Mouse (Mus musculus) layer of hippocampus, postnatal 25 days (tissue): ENCODE measurements at regions not wholly inside any gene's neighbourhood (a gene's known extent, or its start where the extent isn't known, plus 50 kb on each side); places are given as distances from the start of the nearest gene placed in this dataset.

Experiments
- DNase-seq, 2 experiments: peaks; one replicate each; pipeline ENCODE4 v3.0.0; 2022; ENCODE audit warnings: mixed read lengths in 2 of 2, low spot score in 1 of 2; ENCODE audit errors: extremely low spot score in 1 of 2

DNA sequence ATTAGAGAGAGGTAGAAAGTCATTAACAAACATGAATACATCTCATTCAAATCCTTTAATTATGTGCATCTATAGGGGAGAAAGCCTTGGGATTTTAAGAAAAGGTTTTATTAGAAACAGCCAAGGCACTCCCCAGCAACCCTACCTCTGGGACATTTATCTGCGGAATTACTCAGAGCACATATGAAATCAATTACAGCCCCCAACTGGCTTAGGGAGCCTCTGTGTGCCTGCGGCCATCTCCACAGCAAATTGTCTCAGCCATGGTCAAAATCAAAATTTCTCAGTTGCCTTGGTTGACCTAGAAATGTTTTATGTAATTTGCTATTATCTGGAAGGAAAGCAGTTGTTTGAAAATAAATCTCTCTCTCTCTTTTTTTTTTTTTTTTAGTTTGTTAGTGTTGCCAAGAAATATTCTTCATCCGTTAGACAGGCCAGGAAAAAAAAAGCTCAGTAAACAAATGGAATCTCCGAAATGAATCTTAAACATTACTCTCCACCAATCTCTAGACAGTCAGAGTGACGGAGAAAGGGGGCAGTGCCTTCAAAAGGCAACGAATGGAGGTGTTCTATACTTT lies 110.0 kb upstream of the Lpar1 start:
- no peak for DNase-seq

DNA sequence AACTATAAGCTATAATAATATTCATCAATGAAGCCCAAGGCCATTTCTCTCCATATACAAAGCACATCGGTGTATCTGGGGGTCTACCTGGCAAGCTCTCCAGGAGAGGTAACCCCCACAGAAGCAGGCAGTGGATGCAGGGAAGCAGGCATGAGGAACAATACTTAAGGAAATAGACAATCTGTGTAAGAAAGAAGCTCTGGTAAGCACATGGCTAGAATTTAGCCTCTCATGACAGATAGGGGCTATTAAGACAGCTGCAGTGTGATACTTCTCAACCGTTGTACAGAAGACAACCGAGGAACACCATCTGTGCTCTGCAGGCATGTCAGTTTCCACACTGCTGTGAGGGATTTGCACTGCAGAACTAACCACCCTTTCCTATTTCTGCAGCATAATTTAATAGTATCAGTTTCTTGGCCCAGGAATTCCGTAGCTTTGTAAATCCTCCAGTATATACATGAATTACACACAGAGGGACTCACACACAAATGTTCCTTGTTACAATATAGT lies 108.1 kb upstream of the Lpar1 start:
- DNase-seq = peak; percentile 13 to 14

DNA sequence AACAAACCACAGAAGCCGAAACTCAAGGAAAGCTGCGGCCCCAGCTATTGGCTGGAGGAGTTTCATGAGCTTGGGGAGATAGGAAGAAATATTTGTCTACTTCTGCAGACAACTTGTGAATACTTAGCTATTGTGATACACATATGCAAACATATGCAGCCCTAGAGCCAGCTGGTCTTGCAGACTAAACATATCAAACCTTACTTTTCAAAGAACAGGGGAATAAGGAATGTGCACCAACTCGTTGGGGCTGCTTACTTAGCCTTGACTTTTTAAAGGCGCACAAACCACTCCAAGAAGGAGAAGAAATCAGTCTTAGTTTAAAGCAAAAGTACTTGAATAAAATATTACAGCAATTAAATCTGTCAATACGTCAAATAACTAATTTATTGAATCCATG lies 106.8 kb upstream of the Lpar1 start:
- DNase-seq = no peak

DNA sequence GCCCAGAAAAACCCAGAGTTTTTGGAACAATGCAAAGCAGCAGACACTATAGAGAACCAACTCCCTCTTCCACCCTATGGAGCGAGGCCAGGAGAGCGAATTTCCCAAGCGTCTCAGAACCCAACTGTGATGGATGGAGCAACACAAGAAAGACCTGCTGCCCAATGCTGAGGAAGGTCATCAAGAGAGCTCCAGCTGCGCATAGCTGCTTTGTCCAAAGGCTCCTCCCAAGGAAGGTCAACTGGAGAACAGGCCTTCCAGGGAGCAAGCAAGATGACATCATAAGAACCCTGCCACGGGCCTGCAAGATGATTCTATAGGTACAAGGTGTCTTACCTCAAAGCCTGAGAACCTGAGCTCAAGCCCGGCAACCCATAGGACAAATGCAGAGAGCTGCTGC lies 104.5 kb upstream of the Lpar1 start:
- DNase-seq = no peak

DNA sequence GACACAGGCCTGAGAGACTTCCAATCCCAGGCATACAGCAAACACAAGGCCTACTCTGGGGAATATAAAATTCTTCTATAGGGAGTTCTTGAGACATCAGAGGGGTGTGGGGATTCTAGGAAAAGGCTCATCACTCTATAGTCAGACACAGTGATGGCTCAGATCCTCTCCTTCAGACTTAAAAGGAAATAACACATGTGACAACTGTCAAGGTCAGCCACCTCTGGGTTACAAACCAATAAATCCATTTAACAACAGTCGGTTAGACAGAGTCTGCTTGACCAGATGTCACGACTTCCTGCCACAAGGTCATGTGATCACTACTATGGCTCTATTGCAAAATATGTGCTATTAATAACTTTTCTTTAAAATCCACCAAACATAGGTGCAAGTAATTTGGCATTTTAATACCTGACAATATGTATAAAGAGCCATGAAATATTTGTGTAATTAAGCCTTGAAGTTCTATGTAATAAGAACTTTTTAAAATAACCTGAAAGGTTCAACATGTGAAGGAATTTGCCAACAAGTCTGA lies 94.1 kb upstream of the Lpar1 start:
- DNase-seq = no peak

DNA sequence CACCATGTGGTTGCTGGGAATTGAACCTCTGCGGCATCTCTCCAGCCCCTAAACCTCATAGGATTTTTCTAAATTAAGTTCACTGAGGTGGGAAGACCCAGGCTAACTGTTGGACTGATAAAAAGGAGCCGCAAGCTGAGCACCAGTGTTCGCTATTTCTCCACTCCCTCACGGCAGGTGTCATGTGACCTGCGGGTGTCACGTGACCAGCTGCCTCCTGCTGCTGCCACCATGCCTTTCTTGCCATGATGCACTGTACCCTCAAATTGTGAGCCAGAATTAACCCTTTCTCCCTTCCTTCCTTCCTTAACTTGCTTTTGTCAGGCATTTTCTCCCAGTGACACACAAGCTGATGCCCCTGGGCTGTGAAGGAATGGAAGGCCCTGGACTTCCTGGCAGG lies 93.1 kb upstream of the Lpar1 start:
- no peak for DNase-seq

DNA sequence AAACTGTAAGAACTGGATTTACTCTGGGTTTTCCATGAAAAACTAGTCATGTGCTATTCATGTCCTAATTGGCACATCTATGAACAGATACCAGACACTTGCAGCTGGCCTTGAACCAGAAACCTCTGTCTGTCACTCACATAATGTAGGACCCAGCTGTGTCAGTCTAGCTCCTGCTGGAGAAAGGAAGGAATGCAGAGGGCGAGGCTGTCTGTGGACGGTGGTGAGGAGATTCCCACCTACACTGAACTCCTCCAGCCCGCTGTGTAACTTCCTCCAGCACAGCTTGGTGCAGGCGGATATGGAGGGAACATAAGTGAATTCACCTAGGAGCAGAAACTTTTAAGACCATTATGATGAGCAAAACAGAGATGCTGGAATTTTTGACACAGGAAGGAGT lies 89.7 kb upstream of the Lpar1 start:
- no peak for DNase-seq

DNA sequence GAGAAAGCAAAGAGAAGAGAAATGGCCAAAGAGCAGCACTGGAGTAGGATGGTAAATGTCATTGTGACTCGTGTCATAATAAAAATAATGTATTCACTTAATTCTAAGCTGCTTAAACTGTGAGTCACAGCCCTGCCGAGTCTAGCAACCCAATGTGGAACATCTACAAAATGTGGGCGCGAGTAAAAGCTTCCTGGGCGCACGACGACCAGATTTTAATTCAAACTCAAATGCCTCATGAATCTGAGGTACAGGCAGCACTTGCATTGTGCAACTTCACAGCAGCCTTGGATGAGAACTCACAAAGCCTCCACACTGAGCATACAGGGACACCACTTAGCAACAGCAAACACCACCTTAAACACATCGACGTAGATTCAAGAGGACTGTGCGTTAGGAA lies 88.5 kb upstream of the Lpar1 start:
- no peak for DNase-seq

DNA sequence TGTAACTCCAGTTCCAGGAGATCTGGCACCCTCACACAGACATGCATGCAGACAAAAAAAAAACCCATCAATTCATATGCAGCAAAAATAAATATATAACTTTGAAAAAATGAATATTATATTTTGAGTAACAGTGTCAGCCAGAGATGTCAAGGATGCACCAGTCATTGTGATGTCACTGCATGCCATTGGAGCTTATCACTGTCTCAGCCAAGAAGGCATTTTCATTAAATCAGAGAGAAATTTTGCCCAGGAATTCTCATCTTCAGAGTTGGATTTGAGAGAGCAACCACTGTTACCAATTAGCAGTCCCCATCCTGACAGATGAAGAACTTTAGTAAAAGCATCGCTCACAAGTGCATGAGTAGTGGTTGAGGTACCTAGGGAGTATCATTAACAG lies 79.0 kb upstream of the Lpar1 start:
- DNase-seq = no peak

DNA sequence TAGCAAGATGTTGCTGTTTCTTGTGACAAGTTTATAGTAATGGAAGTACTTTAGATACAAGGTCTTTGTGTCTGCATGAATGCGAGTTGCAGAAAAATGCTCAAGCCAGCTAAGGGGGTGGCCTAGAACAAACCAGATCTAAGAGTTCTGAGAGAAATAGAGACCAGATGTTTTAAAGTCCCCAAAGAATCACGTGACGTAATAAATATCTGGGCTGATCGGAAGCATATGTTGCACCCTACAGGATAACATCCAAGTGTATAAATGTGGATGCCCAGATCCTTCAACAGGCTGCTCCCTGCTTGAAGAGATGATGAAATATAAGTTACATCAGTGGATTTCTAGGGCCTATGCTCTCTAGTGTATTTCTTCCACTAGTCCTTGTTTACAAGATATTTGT lies 77.7 kb upstream of the Lpar1 start:
- DNase-seq = no peak

DNA sequence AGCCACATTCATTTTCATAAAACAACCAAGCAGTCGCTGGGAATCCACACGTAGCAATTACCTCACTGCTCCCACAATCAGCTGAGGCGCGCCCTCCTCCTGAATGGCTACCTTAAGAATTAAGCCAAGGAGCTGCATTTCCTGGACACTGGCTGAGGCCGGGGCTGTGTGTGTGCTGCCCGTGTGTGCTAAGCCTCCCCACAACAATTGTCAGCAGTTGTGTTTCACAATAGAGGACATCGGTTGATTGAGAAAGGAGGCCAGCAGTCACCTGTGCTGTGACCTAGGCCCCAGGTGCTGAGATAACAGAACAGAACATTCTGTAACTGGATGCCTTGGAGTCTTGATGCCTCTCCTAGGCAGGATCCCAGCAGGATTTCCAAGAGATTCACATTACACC lies 73.3 kb upstream of the Lpar1 start:
- DNase-seq = no peak

DNA sequence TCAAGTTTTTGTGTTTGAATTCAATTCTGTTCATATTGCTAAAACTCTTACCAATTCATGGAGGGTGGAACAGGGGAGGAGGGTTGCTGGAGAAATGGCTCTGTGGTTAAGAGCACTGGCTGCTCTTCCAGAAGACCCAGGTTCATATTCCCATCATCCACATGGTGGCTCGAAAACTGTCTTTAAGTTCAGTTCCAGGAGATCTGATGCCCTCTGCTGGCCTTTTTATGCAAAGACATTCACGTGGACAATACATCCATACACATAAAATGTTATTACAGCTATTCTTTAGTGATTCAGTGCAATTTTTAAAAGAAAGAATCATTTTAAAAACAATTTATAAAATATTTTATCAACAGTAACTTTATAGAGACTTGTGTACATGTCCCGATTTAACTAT lies 70.4 kb upstream of the Lpar1 start:
- no peak for DNase-seq

DNA sequence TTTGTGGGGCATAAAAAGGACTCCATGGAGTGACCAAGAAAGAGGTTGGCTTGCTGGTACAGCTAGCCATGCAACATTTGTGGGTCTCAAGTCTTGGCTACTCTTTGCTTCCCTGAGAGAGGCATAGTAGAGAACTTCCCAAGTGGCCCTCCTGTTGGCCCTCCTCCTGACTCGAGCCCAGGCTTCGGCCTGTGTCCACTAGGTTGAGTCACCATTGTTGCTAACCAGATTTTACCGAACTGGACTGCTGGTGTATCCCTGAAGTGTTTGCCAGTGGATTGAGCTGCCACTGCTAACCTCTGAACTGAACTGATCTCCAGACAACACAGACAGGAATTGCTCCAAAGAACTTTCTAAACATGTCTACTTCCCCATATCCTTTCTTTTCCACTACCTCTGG lies 66.9 kb upstream of the Lpar1 start:
- DNase-seq = no peak

DNA sequence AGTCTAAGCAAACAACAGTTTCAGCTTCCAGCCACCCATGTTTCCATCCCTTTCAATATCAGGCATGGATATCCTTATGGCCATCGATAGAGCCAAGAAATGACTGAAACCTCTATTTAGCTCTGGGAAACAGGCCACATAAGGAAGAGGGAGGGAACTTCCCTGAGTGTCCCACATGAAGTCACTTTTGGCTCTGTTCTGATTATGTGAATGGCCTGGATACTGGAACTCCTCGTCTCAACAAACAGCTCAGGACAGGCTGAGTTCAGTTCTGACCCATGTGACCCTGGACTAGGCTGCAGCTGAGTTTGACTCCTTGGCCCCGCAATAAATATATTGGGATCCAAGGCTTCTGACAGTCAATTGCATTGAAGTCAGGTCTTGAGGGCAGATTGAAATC lies 63.6 kb upstream of the Lpar1 start:
- DNase-seq = no peak

DNA sequence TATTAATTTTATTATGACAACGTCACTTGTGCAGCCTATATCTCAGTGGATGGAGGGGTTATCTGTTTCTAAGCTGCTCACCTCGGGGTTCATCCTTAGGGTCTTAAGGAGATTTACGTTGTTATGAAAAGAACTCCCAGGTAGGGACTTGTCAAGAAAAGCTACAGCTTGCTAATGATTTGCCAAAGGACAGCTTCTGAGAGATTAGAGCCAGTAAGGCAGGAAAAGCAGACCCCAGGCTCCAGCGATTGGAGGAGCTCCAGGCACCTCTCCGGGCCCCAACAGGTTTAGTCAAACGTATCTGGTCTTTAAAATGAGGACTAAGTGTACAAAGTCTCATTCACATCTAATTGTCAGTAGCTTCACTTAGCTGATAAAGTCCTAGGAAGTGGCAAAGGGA lies 59.8 kb upstream of the Lpar1 start:
- no peak for DNase-seq

DNA sequence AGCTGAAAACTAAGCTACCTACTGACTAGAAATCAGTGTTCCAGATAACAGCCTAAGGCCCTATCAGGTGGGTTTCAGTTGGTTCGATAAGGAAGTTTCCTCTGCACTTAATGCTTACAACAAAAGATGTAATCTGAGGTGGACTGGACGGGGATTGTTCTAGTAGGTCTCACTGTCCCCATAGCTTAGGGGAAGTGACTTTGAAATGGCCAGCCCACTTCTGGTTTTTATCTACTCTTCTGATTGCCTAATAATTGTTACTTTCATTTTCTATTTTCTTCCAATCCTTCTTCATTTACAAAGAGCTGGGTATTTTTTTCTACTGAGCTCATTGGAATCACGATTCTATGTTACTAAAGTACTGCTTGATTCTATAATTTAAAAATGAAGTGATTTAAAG lies 59.3 kb upstream of the Lpar1 start:
- DNase-seq = no peak

DNA sequence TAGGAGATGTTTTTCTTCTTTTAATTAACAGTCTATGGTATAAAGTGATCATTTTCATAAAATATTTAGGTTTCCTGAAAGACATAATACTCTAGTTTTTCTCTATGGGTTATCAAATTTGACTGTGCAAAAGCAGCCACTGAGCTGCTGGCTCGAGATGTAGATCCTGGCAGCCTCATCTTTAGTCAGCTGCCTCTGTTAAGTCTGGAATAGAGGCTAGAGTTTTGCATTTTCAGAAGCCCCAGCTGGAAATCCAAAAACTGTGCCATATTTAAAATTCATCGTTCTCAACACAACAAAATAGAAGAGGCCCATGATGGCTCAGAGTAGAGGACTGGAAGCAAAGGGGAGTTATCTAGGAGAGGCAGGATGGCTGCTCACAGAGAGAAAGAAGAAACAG lies 53.8 kb upstream of the Lpar1 start:
- no peak for DNase-seq

DNA sequence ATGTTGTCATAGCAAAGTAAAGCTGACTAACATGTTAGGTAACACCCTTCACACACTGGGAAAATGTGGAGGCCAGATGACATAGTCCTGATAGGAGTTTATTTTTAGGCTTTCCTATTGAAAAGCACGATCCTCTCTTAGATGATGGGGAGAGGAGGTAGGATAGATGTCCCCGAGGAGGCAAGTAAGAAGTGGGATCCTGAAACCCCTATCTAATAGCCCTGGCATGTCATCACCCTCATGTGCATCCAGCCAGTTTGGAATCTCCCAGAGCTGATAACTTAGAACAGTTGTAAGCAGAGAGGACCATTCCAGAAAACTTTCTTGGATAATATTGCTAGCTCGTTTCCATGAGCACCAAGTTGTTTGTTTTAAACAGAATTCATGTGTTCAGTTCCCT lies 52.2 kb upstream of the Lpar1 start:
- no peak for DNase-seq
